Comparison of ENCODE assay signal across 17 mouse cellular contexts in genomic region chr2:103436534-103436933, GRCm38 (mm10). TPM values are rescaled to one million over a fixed set of nuclear protein-coding genes. Genes with fewer than 3 reads are reported as not detected.
DNase-seq lines count a peak whose midpoint lies in the region; ATAC-seq lines count a peak whose summit lies in the region.
"Had no signal": no experiment of that assay in that cellular context is flagged by ENCODE, and none has a peak within 500 bp of the region (broad histone marks: within the 10 kb centered on the region; RNA-seq: fewer than 3 reads in every experiment).

No protein-coding gene starts in this region.

- WGBS in heart, embryonic 12.5 days: 29% methylated on average over 5 of the region's 5 CpGs
- WGBS in kidney, embryonic 15.5 days: 16% methylated on average over 5 of the region's 5 CpGs
- WGBS in embryonic facial prominence, embryonic 12.5 days: 54% methylated on average over 5 of the region's 5 CpGs

- no peak overlapping the region for H3K4me3 ChIP-seq in heart, embryonic 12.5 days
- no peak overlapping the region for H3K4me3 ChIP-seq in kidney, embryonic 15.5 days (replicated peaks)
- no peak overlapping the region for H3K4me3 ChIP-seq in embryonic facial prominence, embryonic 12.5 days
- H3K4me3 ChIP-seq: hindbrain, embryonic 15.5 days; midbrain, embryonic 13.5 days had no signal

- ATAC-seq in heart, embryonic 12.5 days (ENCODE audit: insufficient number of reproducible peaks, low FRiP score): peak; percentile 33; the same call in 1 of the 2 replicates
- peak; percentile 79 for ATAC-seq in kidney, embryonic 15.5 days (replicated peaks; ENCODE audit: low FRiP score)
- ATAC-seq in embryonic facial prominence, embryonic 12.5 days (ENCODE audit: insufficient number of reproducible peaks, insufficient read depth, low FRiP score, low TSS enrichment): no peak
- ATAC-seq: midbrain, embryonic 13.5 days had no signal

- peaks cover 33% of the 10 kb centered on the region for H3K4me1 ChIP-seq in heart, embryonic 12.5 days (replicated peaks)
- peaks cover 37% of the 10 kb centered on the region for H3K4me1 ChIP-seq in kidney, embryonic 15.5 days
- H3K4me1 ChIP-seq in embryonic facial prominence, embryonic 12.5 days: peaks cover 3% of the 10 kb centered on the region; the same call in 1 of the 2 replicates
- H3K4me1 ChIP-seq: hindbrain, embryonic 15.5 days had no signal

- no peak overlapping the region for H3K4me2 ChIP-seq in heart, embryonic 12.5 days
- H3K4me2 ChIP-seq in kidney, embryonic 15.5 days: no peak overlapping the region
- no peak overlapping the region for H3K4me2 ChIP-seq in embryonic facial prominence, embryonic 12.5 days (replicated peaks)
- H3K4me2 ChIP-seq: hindbrain, embryonic 15.5 days; midbrain, embryonic 13.5 days had no signal

- H3K27ac ChIP-seq in heart, embryonic 12.5 days (ENCODE audit: poor library complexity, severe bottlenecking): peak overlapping the region; percentile 61
- peak overlapping the region; percentile 84 for H3K27ac ChIP-seq in kidney, embryonic 15.5 days
- 0 out of 2 replicates have a peak overlapping the region, but pooled peaks have one; percentile 60 for H3K27ac ChIP-seq in embryonic facial prominence, embryonic 12.5 days
- H3K27ac ChIP-seq: hindbrain, embryonic 15.5 days; midbrain, embryonic 13.5 days had no signal

- H3K9me3 ChIP-seq in heart, embryonic 12.5 days (replicated peaks): no peaks in the 10 kb centered on the region
- no peaks in the 10 kb centered on the region for H3K9me3 ChIP-seq in kidney, embryonic 15.5 days (replicated peaks)
- H3K9me3 ChIP-seq in embryonic facial prominence, embryonic 12.5 days: no peaks in the 10 kb centered on the region
- H3K9me3 ChIP-seq: hindbrain, embryonic 15.5 days; midbrain, embryonic 13.5 days had no signal

- no peak for DNase-seq in heart, adult 8-10 months (ENCODE audit: low spot score)
- no peak for DNase-seq in kidney, postnatal 10 days
- peak; percentile 34 to 59 for DNase-seq in kidney, postnatal 4 days
- DNase-seq in layer of hippocampus, adult 11-12 months (ENCODE audit: low spot score): no peak
- no peak for DNase-seq in c-Kit-positive CD71-positive TER-119-positive erythroid progenitor cells, embryonic 14.5 days (ENCODE audit: low spot score)
- DNase-seq: adrenal gland, adult 8-10 months; cerebellum, adult 9-10 months; gastrocnemius, postnatal 36 days; layer of hippocampus, adult 9-11 months; left cerebral cortex, postnatal 4 days; right cerebral cortex, postnatal 14 days; thymus, adult 18-20 months had no signal

- no peaks in the 10 kb centered on the region for H3K36me3 ChIP-seq in heart, embryonic 12.5 days
- H3K36me3 ChIP-seq in kidney, embryonic 15.5 days: no peaks in the 10 kb centered on the region
- H3K36me3 ChIP-seq in embryonic facial prominence, embryonic 12.5 days: no peaks in the 10 kb centered on the region
- H3K36me3 ChIP-seq: hindbrain, embryonic 15.5 days; midbrain, embryonic 13.5 days had no signal

- H3K9ac ChIP-seq in heart, embryonic 12.5 days: no peak overlapping the region
- H3K9ac ChIP-seq in kidney, embryonic 15.5 days: no peak overlapping the region
- no peak overlapping the region for H3K9ac ChIP-seq in embryonic facial prominence, embryonic 12.5 days
- H3K9ac ChIP-seq: hindbrain, embryonic 15.5 days; midbrain, embryonic 13.5 days had no signal

- no peaks in the 10 kb centered on the region for H3K27me3 ChIP-seq in heart, embryonic 12.5 days (replicated peaks)
- H3K27me3 ChIP-seq in kidney, embryonic 15.5 days: no peaks in the 10 kb centered on the region
- H3K27me3 ChIP-seq in embryonic facial prominence, embryonic 12.5 days: no peaks in the 10 kb centered on the region
- H3K27me3 ChIP-seq: hindbrain, embryonic 15.5 days; midbrain, embryonic 13.5 days had no signal

RNA-seq across cellular contexts. Expression of gene Elf5, which starts 25.0 kb away (rescaled TPM):
- not detected in 2 replicates for polyA plus RNA-seq in heart, embryonic 12.5 days (2016; fragmentation: Nextera tagmentation; extraction: Ambion mirVana)
- total RNA-seq in heart, adult 8-10 months (2022): not detected
- 1.5 and 2.8 TPM in 2 replicates for polyA plus RNA-seq in kidney, embryonic 15.5 days (2015; fragmentation: Nextera tagmentation; extraction: Ambion mirVana)
- 0.75 and 0.90 TPM in 2 replicates for polyA plus RNA-seq in embryonic facial prominence, embryonic 12.5 days (2016; fragmentation: Nextera tagmentation; extraction: Ambion mirVana)
- total RNA-seq: adrenal gland, adult 8-10 months; gastrocnemius, postnatal 36 days had no signal
- polyA plus RNA-seq: hindbrain, embryonic 15.5 days; midbrain, embryonic 13.5 days had no signal

RNA-seq across cellular contexts. Expression of gene Cat, which starts 48.4 kb away (rescaled TPM):
- polyA plus RNA-seq in heart, embryonic 12.5 days (2016; fragmentation: Nextera tagmentation; extraction: Ambion mirVana): 87.3 and 89.1 TPM in 2 replicates
- 100 to 1,000 TPM; 272 to 301 (median 290) TPM for total RNA-seq in heart, adult 8-10 months (2022)
- 89.3 and 99.4 TPM in 2 replicates for polyA plus RNA-seq in kidney, embryonic 15.5 days (2015; fragmentation: Nextera tagmentation; extraction: Ambion mirVana)
- 82.4 and 85.3 TPM in 2 replicates for polyA plus RNA-seq in embryonic facial prominence, embryonic 12.5 days (2016; fragmentation: Nextera tagmentation; extraction: Ambion mirVana)

Comparison
In these comparisons a context has a peak if more than half of its experiments do, and no peak if none do; other contexts are left out.
1. DNase-seq: peak in kidney, postnatal 4 days (2 of 2); none in heart, adult 8-10 months (single experiment), kidney, postnatal 10 days (single experiment), layer of hippocampus, adult 11-12 months (single experiment) and c-Kit-positive CD71-positive TER-119-positive erythroid progenitor cells, embryonic 14.5 days (single experiment).
2. Peak in every context shown above with its lines, with median percentiles within 50 percentile points of each other: H3K27ac ChIP-seq.